Mouse (Mus musculus): ENCODE results near the gene Trabd2b.

Gene Trabd2b

GRCm38 (mm10) chr4:114406355-114407101 lies at the start of gene Trabd2b:
Gene Trabd2b, plus strand, starts transcription at chr4:114406724.
- no peak for DNase-seq (ENCODE audit: low spot score)

- no peak for DNase-seq (ENCODE audit: low spot score)
These were observed 49.1 kb upstream of the Trabd2b start for GRCm38 (mm10) chr4:114357420-114357819.

GRCm38 (mm10) chr4:114358874-114359273 lies 47.6 kb upstream of the Trabd2b start:
- no peak for DNase-seq (ENCODE audit: low spot score)

GRCm38 (mm10) chr4:114359818-114360217 lies 46.7 kb upstream of the Trabd2b start:
- DNase-seq (ENCODE audit: low spot score) = no peak

GRCm38 (mm10) chr4:114361336-114361735 lies 45.2 kb upstream of the Trabd2b start:
- no peak for DNase-seq (ENCODE audit: low spot score)

GRCm38 (mm10) chr4:114365000-114365399 lies 41.5 kb upstream of the Trabd2b start:
- DNase-seq (ENCODE audit: low spot score) = no peak

- no peak for DNase-seq (ENCODE audit: low spot score)
These were observed 40.9 kb upstream of the Trabd2b start for GRCm38 (mm10) chr4:114365595-114365994.

GRCm38 (mm10) chr4:114367005-114367404 lies 39.5 kb upstream of the Trabd2b start:
- DNase-seq (ENCODE audit: low spot score) = no peak

GRCm38 (mm10) chr4:114367840-114368239 lies 38.7 kb upstream of the Trabd2b start:
- peak; percentile 13 for DNase-seq (ENCODE audit: low spot score)

GRCm38 (mm10) chr4:114369591-114369990 lies 36.9 kb upstream of the Trabd2b start:
- no peak for DNase-seq (ENCODE audit: low spot score)

- DNase-seq (ENCODE audit: low spot score) = no peak
These were observed 35.4 kb upstream of the Trabd2b start for GRCm38 (mm10) chr4:114370935-114371715.

- DNase-seq (ENCODE audit: low spot score) = no peak
These were observed 33.8 kb upstream of the Trabd2b start for GRCm38 (mm10) chr4:114372699-114373098.

GRCm38 (mm10) chr4:114374330-114374729 lies 32.2 kb upstream of the Trabd2b start:
- no peak for DNase-seq (ENCODE audit: low spot score)

- DNase-seq (ENCODE audit: low spot score) = no peak
These were observed 29.0 kb upstream of the Trabd2b start for GRCm38 (mm10) chr4:114377531-114377930.

GRCm38 (mm10) chr4:114378512-114378911 lies 28.0 kb upstream of the Trabd2b start:
- DNase-seq (ENCODE audit: low spot score) = no peak

- no peak for DNase-seq (ENCODE audit: low spot score)
These were observed 27.0 kb upstream of the Trabd2b start for GRCm38 (mm10) chr4:114379416-114379956.

- DNase-seq (ENCODE audit: low spot score) = no peak
These were observed 23.9 kb upstream of the Trabd2b start for GRCm38 (mm10) chr4:114382627-114383026.

GRCm38 (mm10) chr4:114385236-114385635 lies 21.3 kb upstream of the Trabd2b start:
- DNase-seq (ENCODE audit: low spot score) = no peak

GRCm38 (mm10) chr4:114386395-114386811 lies 20.1 kb upstream of the Trabd2b start:
- no peak for DNase-seq (ENCODE audit: low spot score)

- no peak for DNase-seq (ENCODE audit: low spot score)
These were observed 18.9 kb upstream of the Trabd2b start for GRCm38 (mm10) chr4:114387527-114388135.

- DNase-seq (ENCODE audit: low spot score) = no peak
These were observed 18.2 kb upstream of the Trabd2b start for GRCm38 (mm10) chr4:114388306-114388705.

GRCm38 (mm10) chr4:114389653-114390052 lies 16.9 kb upstream of the Trabd2b start:
- no peak for DNase-seq (ENCODE audit: low spot score)

- no peak for DNase-seq (ENCODE audit: low spot score)
These were observed 8.9 kb upstream of the Trabd2b start for GRCm38 (mm10) chr4:114397625-114398024.

Data from yolk sac, embryonic 10.5 days (tissue).